ENCODE assay signal across 16 mouse cellular contexts in genomic region chr10:99986745-99987144, GRCm38 (mm10). TPM values are rescaled to one million over a fixed set of nuclear protein-coding genes. Genes with fewer than 3 reads are reported as not detected.
DNase-seq lines count a peak whose midpoint lies in the region; ATAC-seq and TF ChIP-seq lines count a peak whose summit lies in the region.
"Had no signal": no experiment of that assay in that cellular context is flagged by ENCODE, and none has a peak within 500 bp of the region (broad histone marks: within the 10 kb centered on the region; RNA-seq: fewer than 3 reads in every experiment).

No protein-coding gene starts in this region.

- H3K4me2 ChIP-seq in limb, embryonic 13.5 days (replicated peaks): 0 out of 2 replicates have a peak overlapping the region, but pooled peaks have one; percentile 7
- H3K4me2 ChIP-seq: forebrain, embryonic 13.5 days; heart, embryonic 11.5 days; liver, embryonic 11.5 days; midbrain, embryonic 11.5 days had no signal

- H3K9ac ChIP-seq in limb, embryonic 13.5 days: no peak overlapping the region
- H3K9ac ChIP-seq: forebrain, embryonic 13.5 days had no signal

- TF ChIP-seq CTCF in left cerebral cortex, adult 2 months (IDR thresholded peaks at IDR 0.05): no peak
- TF ChIP-seq CTCF in bone marrow macrophage, adult 2 months (IDR thresholded peaks at IDR 0.05; ENCODE audit: low read depth, low read length): no peak

- no peak overlapping the region for H3K27ac ChIP-seq in left cerebral cortex, adult 2 months
- no peak overlapping the region for H3K27ac ChIP-seq in bone marrow macrophage, adult 2 months (ENCODE audit: insufficient read depth, low read depth, low read length)
- no peak overlapping the region for H3K27ac ChIP-seq in limb, embryonic 13.5 days
- H3K27ac ChIP-seq: forebrain, embryonic 13.5 days; hindbrain, embryonic 10.5 days had no signal

- no peak for ATAC-seq in limb, embryonic 13.5 days (ENCODE audit: low FRiP score, low read depth)
- ATAC-seq: forebrain, embryonic 13.5 days had no signal

- H3K4me3 ChIP-seq in left cerebral cortex, adult 2 months: peak overlapping the region; percentile 23; the same call in 1 of the 2 replicates
- H3K4me3 ChIP-seq in bone marrow macrophage, adult 2 months (ENCODE audit: insufficient read depth, low read length): peak overlapping the region; percentile 41
- no peak overlapping the region for H3K4me3 ChIP-seq in limb, embryonic 13.5 days
- H3K4me3 ChIP-seq: forebrain, embryonic 13.5 days; hindbrain, embryonic 10.5 days had no signal

- no peak for TF ChIP-seq POLR2A in bone marrow macrophage, adult 2 months (IDR thresholded peaks at IDR 0.05; ENCODE audit: borderline replicate concordance, low read depth, low read length)

- no peak for DNase-seq in left cerebral cortex, adult 2 months (ENCODE audit: extremely low spot score in 1 of 2, low spot score in 2 of 2)
- DNase-seq in left cerebral cortex, adult 18-20 months (ENCODE audit: low spot score in 2 of 2): no peak
- DNase-seq in A20 (ENCODE audit: low read depth, low spot score): peak; percentile 72
- DNase-seq in urinary bladder, adult 2 months (ENCODE audit: low spot score): no peak
- no peak for DNase-seq in thymus, postnatal 36 days
- DNase-seq: cerebellum, adult 9-10 months; kidney, adult 11 months; thymus, postnatal 14 days had no signal

- intact Hi-C loops in left cerebral cortex, adult 2 months (cut with DNase I): no loop called here

- 35% methylated on average over 8 of the region's 8 CpGs for WGBS in limb, embryonic 13.5 days

- H3K4me1 ChIP-seq in bone marrow macrophage, adult 2 months (ENCODE audit: control insufficient read depth, insufficient read depth, low read length): peaks cover 6% of the 10 kb centered on the region
- no peaks in the 10 kb centered on the region for H3K4me1 ChIP-seq in limb, embryonic 13.5 days
- H3K4me1 ChIP-seq: forebrain, embryonic 13.5 days; hindbrain, embryonic 10.5 days had no signal

- H3K36me3 ChIP-seq in limb, embryonic 13.5 days: no peaks in the 10 kb centered on the region
- H3K36me3 ChIP-seq: hindbrain, embryonic 10.5 days had no signal

- no peaks in the 10 kb centered on the region for H3K27me3 ChIP-seq in limb, embryonic 13.5 days
- H3K27me3 ChIP-seq: CH12.LX; forebrain, embryonic 13.5 days had no signal

- no peaks in the 10 kb centered on the region for H3K9me3 ChIP-seq in limb, embryonic 13.5 days
- H3K9me3 ChIP-seq: forebrain, embryonic 13.5 days; hindbrain, embryonic 10.5 days had no signal

RNA-seq across cellular contexts. Expression of gene Kitl, which starts 28.7 kb away (rescaled TPM):
- 10 to 100 TPM; 54.4 to 58.1 TPM for total RNA-seq in left cerebral cortex, adult 2 months (2021)
- 10 to 100 TPM; 50.7 to 53.3 TPM for total RNA-seq in left cerebral cortex, adult 18-20 months (2021)
- polyA plus RNA-seq in bone marrow macrophage, adult 2 months (2012; ENCODE audit: insufficient read depth, insufficient read length, missing spikeins): 2.6 and 3.1 TPM in 2 replicates
- 14.4 and 15.9 TPM in 2 replicates for polyA plus RNA-seq in limb, embryonic 13.5 days (2015; fragmentation: Nextera tagmentation; extraction: Ambion mirVana)
- polyA plus RNA-seq in urinary bladder, adult 2 months (2012; rRNA removed): 17.9 and 19.1 TPM in 2 replicates
- total RNA-seq: CH12.LX had no signal
